Mouse (Mus musculus) right cerebral cortex, adult 18-20 months (tissue): ENCODE measurements at regions not wholly inside any gene's neighbourhood (a gene's known extent, or its start where the extent isn't known, plus 50 kb on each side); places are given as distances from the start of the nearest gene placed in this dataset.
A peak's percentile ranks its signal among the peaks of the same experiment; 100 is the strongest.
"Not testable (repeated sequence)": the region's sequence is repeated elsewhere in the genome, so short reads cannot be mapped to it uniquely, and the experiment has no call there.

ENCODE experiments used
- DNase-seq: peaks from one replicate; pipeline ENCODE4 v3.0.0; 2022; ENCODE audit warnings: mixed read lengths

DNA sequence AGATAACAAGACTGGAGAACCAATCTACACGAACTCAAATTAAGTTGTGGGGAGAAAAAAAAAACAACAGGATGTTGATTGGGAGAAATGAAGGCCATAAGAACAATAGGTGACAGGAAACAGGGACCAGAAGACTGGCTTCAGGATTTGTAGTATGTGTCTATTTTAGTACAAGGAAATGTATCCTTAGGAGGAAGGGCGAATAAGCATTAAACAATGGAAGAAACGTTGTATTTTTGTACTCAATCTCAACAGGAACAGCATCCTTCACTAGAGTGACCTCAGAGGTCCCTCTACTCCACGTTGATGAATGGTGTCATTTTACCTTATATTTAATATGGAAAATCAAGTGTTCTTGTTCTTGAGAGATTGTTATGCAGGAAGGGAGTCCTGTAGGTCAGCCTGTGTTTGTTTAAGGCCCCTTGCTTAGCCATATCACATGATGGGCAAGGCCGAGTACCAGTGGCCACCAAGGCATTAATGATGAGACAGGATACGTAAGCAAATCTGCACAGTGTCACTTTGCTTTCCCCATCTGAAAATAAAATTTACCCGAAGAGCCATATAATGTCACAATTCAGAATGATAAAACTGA lies 832.0 kb downstream of the Diaph3 start:
- no peak for DNase-seq

DNA sequence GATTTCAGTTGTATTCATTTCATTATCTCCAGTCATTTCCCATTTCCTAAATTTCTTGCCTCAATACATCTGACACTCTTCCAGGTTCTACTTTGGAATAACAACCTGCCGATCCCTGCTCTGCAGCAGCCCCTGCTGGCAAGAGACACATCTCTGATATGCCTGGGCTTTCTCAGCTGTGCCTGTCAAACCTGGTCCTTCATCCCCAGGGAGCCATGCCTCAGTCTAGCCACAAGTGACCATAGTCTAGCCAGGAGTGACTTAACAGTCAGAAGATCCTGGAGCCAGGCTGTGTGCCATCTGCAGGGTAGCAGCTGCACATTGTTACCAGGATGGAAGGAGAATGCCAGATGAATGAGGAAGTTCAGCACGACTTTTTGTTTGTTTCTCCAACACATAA lies 833.2 kb downstream of the Diaph3 start:
- peak; percentile 58 for DNase-seq

DNA sequence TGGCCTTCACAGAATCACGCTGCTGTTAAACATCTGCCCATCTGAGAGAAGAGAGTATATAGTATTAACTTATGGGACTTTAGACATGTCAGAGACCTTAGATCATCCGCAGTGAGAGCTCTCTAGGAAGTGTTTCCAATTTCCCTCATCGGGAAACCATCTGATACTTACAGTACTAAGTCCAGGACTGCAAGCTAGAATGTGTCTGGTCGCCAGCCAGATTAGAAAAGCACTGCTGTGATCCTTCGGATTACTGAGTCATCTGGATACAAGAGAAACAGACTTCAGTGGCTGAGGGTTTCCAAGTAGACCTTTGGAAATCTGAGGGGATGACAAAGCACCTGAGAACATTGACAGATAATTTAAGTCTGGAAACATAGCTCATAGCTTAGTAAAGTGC lies 839.4 kb downstream of the Diaph3 start:
- no peak for DNase-seq

DNA sequence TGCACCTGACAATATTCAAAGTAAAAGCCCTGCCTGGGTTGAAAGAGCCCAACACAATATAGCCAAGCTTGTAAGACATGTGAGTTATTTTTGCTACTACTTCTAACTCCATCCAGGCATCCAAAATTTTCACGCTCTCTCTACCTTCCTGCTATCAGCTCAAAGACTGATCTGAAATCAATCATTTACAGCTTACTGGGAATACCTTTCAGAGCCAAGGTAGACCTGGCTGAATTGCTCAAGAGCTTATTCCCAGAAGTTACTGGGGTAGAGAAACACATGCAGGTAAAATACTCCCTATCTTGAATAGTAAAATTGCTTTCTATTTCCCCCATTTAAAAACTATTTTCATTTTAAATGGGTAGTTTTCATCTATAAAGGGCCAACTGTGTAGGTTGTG lies 840.2 kb downstream of the Diaph3 start:
- no peak for DNase-seq

DNA sequence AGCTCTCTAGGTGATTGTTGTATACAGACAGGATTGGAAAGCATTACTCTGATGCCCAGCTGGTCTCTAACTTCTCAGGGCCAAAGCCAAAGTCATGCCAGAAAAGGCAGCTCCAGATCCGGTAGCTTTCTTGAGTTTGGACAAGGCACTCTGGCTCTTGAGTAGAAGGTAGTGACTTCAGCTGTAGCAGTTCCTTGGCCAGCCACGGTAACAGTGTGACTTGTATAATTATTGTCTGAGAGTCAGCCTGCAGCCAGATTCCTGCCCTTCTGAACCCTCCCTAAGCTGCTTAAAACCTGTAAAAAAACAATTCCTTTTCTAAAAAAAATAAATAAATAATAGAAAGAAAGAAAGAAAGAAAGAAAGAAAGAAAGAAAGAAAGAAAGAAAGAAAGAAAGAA lies 843.0 kb downstream of the Diaph3 start:
- no peak for DNase-seq

DNA sequence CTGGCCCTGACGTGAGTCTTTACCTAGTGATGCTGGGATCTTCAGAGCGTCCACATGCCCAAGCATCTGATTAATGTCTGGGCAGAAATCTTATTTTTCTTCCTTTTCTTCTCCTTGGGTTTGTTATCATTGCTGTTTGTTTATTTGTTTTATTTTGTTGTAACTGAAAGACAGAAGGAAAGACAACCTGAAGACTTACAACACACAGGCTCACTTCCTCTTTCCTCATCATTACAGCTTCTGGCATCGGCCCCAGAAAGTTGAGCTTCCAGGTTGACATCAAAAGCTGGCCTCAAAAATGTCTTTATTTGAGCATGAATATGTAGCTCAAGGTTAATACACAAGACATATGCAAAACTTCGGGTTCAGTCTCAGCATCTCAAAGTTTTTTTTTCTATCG lies 846.4 kb downstream of the Diaph3 start:
- not testable (repeated sequence) for DNase-seq

DNA sequence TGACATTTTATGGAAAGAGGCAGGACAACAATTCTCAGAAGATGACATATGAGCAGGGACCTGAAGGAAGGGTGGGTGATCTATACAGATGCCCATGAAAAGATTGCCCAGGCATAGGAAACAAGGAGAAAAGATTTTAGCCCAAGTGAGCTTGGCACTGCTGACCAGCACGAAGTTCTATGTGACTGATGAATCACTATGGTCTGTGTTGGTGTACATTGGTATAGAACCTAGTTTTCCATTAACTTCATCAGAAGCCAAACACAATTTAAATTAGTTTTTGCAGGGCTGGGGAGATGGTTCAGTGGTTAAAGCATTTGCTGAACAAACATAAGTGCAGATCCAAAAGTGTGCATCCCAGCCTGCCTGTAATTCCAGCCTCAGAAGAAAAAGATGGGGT lies 847.2 kb downstream of the Diaph3 start:
- no peak for DNase-seq

DNA sequence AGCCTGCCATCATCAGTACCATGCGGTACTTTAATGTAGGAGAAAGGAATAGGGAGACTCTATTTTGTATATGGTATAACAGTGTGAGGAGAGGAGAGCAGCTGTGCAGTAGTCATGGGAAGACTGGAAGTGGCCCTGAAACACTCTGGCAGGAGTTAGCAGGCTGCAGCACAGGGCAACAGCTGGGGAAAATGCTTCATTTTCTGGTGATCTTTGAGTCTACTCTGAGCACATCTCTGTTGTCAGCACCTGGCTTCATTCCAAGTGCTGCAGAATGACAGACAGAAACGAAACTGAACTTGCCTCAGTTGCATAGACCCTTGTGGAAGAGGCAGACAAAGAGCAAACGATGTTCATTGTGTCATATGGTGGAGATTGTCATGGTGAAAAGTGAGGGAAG lies 847.7 kb downstream of the Diaph3 start:
- no peak for DNase-seq

DNA sequence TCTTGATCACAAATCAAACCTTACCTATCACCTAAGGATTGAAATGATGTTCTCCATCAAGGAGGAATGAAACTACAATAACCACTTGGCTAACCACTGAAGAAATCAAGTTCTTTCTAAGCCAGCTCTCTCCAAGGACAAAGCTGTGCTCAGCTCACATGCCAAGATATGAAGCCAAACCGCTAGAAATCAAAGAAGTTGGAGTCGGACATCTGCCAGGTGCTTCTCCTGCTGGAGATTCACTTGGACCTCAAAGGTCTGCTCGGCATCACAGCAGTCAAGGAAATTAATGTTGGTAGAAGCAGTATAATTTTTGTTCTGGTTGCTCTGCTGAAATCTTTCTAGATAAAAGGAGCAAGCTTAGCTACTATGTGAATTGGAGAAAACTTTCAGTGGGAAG lies 850.5 kb downstream of the Diaph3 start:
- no peak for DNase-seq

DNA sequence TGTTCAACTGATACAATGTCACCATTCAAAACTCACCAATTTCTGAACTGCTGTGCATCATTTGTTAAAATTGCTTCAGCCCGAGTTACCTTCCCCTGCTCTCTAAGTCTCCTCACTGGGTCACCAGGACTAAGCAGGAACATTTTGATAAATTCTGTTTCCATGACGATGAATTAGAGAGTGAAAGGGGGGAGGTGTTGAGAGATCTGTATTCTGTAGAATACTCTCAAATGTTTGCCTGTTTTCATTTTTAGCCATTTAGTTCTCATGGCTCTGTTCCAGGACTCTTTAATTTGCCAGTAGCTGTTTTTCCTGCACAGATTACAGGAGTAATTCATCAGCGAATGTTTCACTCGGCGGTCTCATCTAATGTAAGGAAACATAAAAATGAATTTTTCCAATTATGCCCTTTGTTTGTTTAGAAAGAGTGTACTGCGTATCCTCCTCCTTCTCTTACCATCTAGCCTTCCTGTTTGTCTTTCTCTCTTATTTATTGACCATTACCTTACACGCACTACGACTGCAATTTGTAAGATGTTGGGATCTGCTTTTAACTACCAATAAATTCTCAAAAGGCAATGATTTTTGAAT lies 879.3 kb downstream of the Diaph3 start:
- DNase-seq: no peak

DNA sequence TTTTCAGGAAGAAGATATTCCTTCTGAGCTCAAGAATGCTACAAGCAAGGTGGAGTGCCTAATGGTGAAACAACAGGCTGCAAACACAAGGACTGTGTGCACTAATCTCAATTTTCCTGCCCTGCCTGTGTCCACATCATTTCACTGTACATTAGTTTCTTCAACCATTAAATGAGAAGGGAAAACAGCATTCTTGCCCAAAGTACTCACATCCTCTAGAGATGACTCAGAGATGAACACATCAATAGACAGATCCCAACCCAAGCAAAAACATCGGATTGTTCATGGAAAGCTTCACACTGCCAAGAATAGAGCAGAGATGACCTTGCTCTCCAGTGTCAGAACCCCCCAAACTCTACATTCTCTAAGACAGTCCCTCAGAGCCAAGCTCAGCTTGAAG lies 886.8 kb downstream of the Diaph3 start:
- no peak for DNase-seq

DNA sequence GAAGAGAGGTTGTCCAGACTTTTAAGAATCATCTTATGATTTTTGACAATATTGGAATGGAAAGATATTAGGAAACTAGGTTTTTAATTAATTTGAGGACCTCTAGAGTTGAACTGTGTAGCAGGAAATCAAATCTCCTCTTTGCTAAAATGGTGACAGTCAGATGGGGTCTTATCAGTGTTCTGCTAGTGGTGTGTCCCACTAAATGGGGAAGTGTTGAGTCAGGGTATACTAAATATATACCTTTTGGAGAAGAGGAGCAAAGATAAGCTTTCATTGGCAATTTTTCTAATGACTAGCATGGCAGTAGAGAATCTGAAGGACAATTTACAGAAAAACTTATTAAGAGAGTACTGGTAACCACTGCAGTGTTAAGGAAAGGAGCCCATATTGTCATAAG lies 889.4 kb downstream of the Diaph3 start:
- DNase-seq: no peak

DNA sequence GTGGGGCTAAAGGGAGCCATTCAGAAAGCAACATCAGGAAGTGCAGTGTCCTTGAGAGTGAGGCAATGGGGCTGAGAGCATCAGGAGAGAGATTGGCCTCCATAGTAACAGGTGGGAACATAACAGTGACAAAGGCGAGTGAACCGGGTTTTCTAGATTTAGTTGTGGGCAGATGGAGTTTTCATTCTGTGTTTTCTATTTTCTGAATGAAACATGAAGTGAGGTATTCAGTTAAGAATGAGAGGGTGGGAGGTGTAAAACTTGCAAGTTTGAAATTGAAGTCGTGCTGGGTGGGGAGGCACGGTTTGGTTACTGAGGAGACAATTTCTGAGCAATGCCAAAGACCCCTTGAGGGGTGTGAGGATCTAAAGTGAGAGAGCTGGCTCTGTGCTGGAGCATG lies 893.3 kb downstream of the Diaph3 start:
- peak; percentile 30 for DNase-seq

DNA sequence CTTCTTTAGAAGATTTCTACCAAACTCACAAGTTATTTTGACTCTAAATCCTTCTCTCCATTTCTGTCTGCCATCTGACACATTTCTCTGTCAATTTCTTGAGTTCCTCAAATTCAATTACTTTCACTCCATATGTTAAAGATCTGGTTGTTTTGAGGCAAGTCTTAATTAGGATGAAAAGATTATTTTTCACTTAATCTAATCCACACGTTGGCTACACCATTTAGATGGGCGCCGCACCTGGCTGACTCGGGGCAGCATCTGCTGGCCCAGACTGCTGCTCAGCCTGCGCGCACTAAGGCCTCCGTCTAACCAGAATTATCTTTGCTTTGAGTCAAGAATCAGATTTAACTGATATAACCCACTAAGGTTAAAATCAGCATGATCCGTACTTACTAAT lies 894.3 kb downstream of the Diaph3 start:
- no peak for DNase-seq

DNA sequence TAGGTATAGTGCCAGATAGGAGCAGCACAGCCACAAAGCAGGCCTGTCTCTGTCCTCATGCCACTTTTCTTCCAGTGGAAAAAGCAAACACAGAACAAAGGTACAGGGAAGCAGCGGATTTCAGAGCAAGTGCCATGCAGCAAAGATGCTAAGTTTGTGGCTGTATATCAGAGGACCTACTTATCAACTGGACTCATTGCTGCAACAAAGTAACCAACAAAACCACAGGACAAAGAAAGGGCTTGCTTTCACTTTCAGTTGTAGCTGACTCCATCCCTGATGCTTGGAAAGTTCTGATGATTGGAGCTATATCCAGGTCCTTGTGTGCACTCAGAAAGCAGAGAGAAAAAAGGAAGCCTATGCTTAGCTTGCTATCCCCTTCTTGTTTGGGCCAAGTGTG lies 897.4 kb downstream of the Diaph3 start:
- no peak for DNase-seq

DNA sequence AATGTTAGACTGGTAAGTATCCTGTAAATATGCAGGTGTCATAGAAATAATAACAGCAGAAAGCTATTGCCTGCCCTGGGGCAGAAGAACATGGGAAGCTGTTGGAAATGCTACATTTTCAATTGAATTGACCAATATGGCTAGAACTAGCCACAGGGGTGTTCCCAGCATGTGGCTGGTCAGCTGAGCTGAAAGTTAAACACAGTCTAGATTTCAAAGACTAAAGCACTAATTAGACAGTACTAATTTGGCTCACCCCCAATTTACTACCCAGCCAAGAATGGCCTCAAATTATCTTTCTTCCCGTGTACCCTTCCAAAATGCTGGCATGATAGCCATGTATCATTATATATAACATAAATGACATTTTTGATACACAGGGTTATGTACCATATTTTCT lies 898.2 kb downstream of the Diaph3 start:
- DNase-seq: no peak

DNA sequence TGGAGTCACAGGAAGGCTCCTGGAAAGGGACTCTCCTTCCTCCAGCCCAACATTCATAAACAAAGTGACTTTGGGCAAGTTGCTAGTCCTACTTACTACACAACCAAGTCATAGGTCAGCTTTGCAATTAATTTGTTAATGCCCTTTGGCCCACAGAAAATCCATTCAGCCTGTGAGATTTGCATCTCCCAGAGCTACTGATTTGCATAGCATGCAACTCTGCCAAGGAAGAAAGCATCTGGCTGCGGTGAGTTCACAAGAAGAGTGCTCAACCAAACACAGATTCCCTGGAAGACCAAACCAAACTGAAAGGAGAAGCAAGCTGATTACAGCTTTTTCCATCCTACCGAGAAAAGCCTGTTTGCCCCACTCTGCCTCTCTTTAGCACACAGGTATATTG lies 901.9 kb downstream of the Diaph3 start:
- no peak for DNase-seq

DNA sequence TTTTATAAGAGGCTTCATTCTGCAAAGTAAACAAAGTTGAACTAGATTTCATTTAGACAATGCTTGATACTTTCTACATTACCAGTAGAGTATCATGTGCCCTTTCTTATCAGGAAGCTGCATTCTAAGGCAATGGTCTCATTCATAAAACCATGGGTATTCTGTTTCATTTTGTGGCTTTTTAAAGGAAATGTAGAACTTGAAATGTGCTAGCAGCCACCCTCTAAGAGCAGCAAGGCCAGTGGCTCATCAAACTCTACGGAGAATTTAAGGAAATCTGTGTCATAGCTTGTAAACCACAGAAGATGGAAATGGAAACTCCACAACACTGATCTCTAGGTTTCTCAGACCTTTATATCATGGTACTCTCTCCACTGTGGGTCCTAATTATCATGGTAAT lies 907.7 kb downstream of the Diaph3 start:
- no peak for DNase-seq

DNA sequence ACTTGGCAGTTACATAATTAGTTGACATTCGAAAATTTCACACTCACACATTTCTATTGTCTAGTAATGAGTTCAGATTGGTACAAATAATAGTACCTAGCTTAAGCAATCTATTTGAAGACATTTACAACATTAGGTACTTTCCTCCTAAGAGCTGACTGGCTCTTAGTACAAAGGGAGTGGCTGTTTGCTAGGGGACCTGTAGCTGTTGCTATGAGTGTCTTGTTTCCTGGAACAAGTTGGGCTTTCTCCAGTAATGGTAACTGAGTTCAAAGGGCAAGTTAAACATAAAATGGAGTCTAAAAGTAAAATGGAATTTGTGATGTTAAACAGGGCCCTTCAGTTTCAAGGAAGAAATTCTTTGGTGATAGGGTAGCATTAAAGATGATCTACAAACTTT lies 910.4 kb downstream of the Diaph3 start:
- no peak for DNase-seq

DNA sequence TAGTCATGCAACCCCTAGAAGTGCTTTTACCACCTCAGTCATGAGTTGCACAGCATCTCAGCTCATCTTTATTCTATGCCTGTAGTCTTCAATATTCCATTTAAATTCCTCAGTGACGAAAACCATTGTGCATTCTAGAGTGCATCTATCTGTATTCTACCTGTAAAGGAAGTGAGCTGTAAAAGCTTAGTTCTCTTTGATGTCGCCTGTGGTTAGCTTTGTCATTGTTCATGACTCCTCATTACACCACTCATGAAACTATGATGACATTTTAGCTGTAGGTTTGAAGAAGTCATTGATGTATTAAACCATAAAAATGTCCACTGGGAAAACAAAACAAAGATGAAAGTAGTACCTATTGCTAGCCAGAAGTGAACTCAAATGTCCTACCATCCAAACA lies 911.3 kb downstream of the Diaph3 start:
- DNase-seq: no peak

DNA sequence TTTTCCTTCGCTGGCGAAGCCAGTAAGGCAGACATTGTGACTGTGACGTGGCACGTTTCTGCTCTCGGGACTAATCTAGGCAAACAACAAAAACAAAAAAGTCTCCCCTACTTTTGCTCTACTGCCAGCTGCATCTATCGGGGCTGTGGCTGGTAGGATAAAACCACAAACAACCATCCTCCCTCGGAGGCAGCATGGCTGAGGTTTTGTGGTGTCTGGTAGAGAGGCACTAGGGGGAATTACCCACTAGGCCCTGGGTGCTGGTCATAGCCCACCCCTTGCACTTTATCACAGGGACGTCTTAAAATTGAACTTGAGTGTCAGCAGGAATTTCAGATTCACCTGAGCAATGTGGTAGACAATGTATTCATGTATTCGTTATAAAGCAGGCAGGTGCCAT lies 925.3 kb downstream of the Diaph3 start:
- DNase-seq: no peak

DNA sequence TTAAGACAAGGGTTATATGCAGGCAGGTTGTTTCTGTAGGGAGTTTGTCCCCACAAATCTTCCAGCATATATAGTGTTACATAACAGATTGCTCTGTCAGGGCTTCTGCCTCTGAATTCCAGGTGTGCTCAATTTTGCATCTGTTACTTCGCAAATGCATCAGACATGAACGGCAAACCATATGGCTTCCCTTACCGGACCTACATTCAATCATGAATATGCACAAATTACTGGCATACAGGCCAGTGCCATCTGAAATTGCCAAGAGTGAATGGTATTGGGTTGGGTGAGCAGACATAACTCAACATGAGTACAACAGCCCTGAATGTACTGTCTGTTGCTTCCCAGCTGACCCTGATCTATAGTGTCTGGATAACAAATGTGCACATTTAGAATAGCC lies 929.4 kb downstream of the Diaph3 start:
- DNase-seq: no peak

DNA sequence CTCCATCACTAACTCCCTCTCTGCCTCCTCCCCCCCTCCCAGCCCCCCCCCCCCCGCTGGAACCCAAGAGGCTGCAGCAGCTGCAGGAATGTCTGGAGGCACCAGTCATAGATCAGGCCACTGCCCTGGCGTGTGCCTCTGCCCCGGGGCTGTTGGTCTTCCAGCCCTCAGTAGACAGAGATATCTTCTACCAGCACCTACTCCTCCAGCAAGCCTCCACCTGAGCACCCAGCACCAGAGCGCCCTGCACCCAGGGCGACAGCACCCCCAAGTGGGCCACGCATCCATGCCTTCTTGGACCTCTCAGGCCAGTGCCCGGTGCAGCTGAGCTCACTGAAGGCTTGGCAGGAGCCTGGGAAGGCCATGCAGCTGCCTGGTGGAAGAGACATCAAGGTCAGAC lies 936.5 kb downstream of the Diaph3 start:
- DNase-seq: no peak

DNA sequence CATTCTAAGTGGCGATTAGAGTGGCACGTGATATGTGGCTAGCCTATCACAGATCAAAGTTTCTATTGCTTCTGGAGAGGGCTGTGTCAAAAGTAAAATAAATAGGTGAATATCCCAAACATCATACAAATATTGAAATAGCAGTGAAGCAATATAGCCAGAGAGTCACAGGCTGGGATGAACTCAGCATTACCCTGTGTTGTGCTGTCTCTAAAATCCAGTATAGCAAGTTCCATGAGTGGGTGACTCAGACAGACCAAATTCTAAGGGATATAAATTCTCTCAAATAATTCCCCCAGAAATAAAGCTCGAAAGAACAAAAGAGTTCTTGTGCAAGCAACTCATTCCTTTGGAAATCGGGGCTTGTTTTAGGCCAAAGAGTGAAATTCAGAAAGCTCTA lies 943.2 kb downstream of the Diaph3 start:
- no peak for DNase-seq

DNA sequence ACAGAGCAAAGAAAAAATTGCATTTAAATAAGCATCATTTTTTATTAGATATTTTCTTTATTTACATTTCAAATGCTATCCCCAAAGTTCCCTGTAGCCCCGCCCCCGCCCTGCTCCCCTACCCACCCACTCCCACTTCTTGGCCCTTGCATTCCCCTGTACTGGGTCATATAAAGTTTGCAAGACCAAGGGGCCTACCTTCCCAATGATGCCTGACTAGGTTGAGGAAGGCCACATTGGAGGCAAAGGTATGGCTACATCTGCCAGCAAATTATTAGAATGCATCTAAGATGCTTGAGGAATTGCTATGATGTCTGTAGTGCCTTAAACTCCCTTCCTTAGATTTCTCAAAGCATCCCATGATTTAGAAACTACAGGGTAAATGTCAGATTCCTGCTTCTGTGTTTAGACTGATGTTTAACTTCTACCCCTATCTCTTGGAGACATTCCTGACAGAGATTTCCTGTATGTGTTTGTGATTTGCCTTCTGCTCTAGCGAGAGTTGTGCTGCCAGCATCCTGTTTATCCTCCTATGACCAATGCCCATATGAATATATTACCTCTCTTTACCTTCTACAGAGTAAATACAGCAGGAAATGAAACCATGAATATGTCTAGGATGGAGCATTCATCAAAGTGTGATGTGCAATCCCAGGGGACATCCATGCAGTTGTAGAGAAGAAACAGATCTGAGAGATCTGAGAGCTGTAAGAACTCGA lies 956.2 kb downstream of the Diaph3 start:
- DNase-seq: no peak
